Mouse (Mus musculus) ES-E14 (cell line): ENCODE data around the gene Efcab12.

Experiments used
- HCFC1 ChIP-seq: IDR thresholded peaks from 2 replicates; pipeline ENCODE4 v1.6.1; 2012; ENCODE audit warnings: low read length, inconsistent platforms, borderline replicate concordance; ENCODE audit not compliant: insufficient read depth
- MAFK ChIP-seq: IDR thresholded peaks from 2 replicates; pipeline ENCODE4 v1.6.1; 2014; ENCODE audit warnings: mild to moderate bottlenecking, low read depth, low read length, inconsistent platforms; ENCODE audit not compliant: insufficient read depth
- ZC3H11A ChIP-seq: IDR thresholded peaks from 2 replicates; pipeline ENCODE4 v1.6.1; 2012; ENCODE audit warnings: low read depth, mild to moderate bottlenecking, inconsistent platforms, low read length, borderline replicate concordance
- ZNF384 ChIP-seq: IDR thresholded peaks from 2 replicates; pipeline ENCODE4 v1.6.1; 2012; ENCODE audit warnings: low read depth, low read length, inconsistent platforms

- TF ChIP-seq HCFC1 (no peak), MAFK (no peak), ZNF384 (no peak), ZC3H11A (no peak)
These were observed 8.6 kb upstream of the Efcab12 start for GRCm38 (mm10) chr6:115846640-115847411.
